Mouse (Mus musculus): ENCODE measurements around the gene Phf10. TPM values are rescaled to one million over a fixed set of nuclear protein-coding genes. Genes with fewer than 3 reads are reported as not detected.

Phf10 gene
- total RNA-seq (2023) = 10 to 100 TPM; 50.6 to 56.1 TPM

GRCm38 (mm10) chr17:14960951-14961556 lies at the start of gene Phf10:
Phf10 (minus strand) TSS chr17:14961273.

GRCm38 (mm10) chr17:15009706-15010413 lies 48.8 kb upstream of the Phf10 start, which contains the start of gene Gm3435:
Gm3435 (plus strand) TSS chr17:15010176.

GRCm38 (mm10) chr17:14978362-14979038 lies 17.4 kb upstream of the Phf10 start, which contains the start of the genes 9030025P20Rik and Gm3417:
9030025P20Rik (plus strand) TSS chr17:14978468.
Gm3417 (minus strand) TSS chr17:14978790.

GRCm38 (mm10) chr17:14943009-14943728 lies 17.9 kb downstream of the Phf10 start, which contains the start of the genes Wdr27 and 1600012H06Rik:
Wdr27 (minus strand) TSS chr17:14943158.
1600012H06Rik (plus strand) TSS chr17:14943184.

Other genes starting within 250 kb of the Phf10 start
- not detected for gene Wdr27, start 18.1 kb downstream of the Phf10 start, total RNA-seq (2023)
- 10 to 100 TPM; 23.4 to 23.7 TPM for gene 1600012H06Rik, start 18.1 kb downstream of the Phf10 start, total RNA-seq (2023)
- 10 to 100 TPM; 22.5 to 25.9 TPM for gene 9030025P20Rik, start 17.2 kb upstream of the Phf10 start, total RNA-seq (2023)
- not detected for gene Gm3417, start 17.5 kb upstream of the Phf10 start, total RNA-seq (2023)
- gene Gm3435, start 48.9 kb upstream of the Phf10 start, total RNA-seq (2023) = 1 to 10 TPM; 6.8 to 9.2 TPM
- 100 to 1,000 TPM; 112 to 121 TPM for gene Ermard, start 79.9 kb upstream of the Phf10 start, total RNA-seq (2023)
- not detected for gene Tcte3, start 80.2 kb upstream of the Phf10 start, total RNA-seq (2023)
- gene Gm3448, start 80.3 kb upstream of the Phf10 start, total RNA-seq (2023) = 1 to 10 TPM; 7.2 to 8.0 TPM

Data from monocyte, adult 59 days (primary cell).